Mouse (Mus musculus) CD4-positive helper T cell, adult 2 months (primary cell): Measurements from ENCODE around the gene Aldh16a1.
"Not testable (repeated sequence)": the region's sequence is repeated elsewhere in the genome, so short reads cannot be mapped to it uniquely, and the experiment has no call there.

ENCODE experiments used
- DNase-seq: peaks from one replicate; pipeline ENCODE4 v3.0.0-alpha.2; 2012; ENCODE audit warnings: low read depth, missing footprints, low spot score

Aldh16a1 gene

DNA sequence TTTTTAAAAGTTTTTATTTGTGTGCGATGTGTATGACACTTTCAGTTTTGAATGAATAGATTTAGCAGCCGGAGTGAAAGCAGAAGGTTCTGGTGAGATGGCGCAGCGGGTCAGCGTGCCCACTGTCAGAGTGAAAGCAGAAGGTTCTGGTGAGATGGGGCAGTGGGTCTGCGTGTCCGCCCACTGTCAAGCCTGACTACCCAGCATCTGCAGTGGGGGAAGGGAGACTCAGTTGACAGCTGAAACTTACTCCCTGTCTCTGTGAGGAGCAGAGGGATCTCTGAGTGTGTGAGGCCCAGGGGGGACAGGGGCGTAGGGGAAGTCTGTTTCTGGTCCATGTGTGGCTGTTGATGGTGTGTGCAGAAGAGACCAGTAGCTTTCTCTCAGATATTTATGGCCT lies 36.8 kb downstream of the Aldh16a1 start:
- DNase-seq = no peak

GRCm38 (mm10) chr7:45113476-45113875 lies 40.9 kb downstream of the Aldh16a1 start:
- no peak for DNase-seq

GRCm38 (mm10) chr7:45112529-45112928 lies 41.9 kb downstream of the Aldh16a1 start:
- DNase-seq = no peak

DNA sequence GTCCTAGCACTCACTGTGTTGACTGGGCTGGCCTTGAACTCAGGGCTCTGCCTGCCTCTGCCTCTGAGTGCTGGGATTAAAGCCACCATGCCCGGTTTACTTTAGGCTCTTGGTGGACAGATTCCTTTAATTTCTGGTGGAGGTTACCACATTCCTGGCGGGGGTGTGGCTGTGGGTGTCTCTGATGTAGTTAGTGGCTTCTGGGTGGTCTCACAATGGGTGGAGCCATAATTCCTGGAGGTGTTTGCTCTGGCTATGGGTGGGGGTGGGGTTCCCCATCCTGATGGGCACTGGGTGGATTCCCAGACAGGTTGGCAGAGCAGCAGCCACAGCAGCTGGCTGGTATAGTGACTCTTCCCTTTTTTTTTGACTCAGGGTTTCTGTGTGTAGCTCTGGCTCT lies 42.4 kb downstream of the Aldh16a1 start:
- no peak for DNase-seq

GRCm38 (mm10) chr7:45110089-45110488 lies 44.3 kb downstream of the Aldh16a1 start:
- not testable (repeated sequence) for DNase-seq

GRCm38 (mm10) chr7:45107052-45107645 lies 47.2 kb downstream of the Aldh16a1 start:
- DNase-seq = peak; percentile 33

- no peak for DNase-seq
These were observed 47.9 kb downstream of the Aldh16a1 start for GRCm38 (mm10) chr7:45106441-45106840.

DNA sequence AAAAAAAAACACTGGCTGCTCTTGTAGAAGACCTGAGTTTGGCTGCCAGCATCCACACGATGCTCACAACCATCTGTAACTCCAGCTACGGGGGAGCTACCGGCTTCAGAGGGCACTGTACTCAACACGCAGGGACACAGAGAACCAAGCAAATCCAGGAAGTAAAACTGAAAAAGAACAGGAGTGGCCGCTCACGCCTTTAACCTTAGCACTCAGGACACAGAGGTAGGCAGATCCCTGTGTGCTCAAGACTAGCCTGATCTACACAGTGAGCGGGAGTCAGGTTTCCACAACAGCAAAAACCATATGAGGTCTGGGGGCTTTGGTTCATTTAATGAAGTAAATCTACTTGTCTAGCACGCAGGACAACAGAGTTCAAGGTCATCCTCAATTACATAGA lies 48.9 kb downstream of the Aldh16a1 start:
- no peak for DNase-seq

GRCm38 (mm10) chr7:45104941-45105340 lies 49.4 kb downstream of the Aldh16a1 start:
- DNase-seq = no peak

DNA sequence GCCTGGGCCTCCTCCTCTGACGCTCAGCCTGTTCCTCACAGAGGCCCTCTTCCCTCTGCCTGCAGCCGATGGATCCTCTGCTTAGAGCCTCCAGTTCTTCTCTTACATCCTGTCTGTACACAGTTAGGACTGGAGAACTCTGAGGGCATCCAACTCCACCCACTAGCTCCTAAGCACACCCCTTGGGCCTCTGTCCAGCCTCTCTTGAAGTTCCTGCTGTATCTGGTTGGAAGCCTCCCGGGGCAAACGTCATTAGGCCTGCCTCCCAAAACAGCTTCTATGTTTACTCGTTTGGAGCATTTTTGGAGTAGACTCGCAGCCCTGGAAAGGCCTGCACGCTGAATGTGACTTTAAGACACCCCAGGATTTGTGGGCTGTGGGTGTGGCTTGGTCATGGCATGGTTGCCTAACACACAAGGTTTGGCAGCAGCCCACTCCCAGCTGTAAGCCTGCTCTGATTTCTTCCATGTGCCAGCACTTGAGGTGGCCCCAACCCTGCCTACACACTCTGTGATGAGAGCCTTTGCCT lies 50.7 kb downstream of the Aldh16a1 start, which contains the start of gene Fcgrt:
TSS of gene Fcgrt (minus strand) at position 200 of the 529 bp plus-strand sequence.
- DNase-seq = no peak

DNA sequence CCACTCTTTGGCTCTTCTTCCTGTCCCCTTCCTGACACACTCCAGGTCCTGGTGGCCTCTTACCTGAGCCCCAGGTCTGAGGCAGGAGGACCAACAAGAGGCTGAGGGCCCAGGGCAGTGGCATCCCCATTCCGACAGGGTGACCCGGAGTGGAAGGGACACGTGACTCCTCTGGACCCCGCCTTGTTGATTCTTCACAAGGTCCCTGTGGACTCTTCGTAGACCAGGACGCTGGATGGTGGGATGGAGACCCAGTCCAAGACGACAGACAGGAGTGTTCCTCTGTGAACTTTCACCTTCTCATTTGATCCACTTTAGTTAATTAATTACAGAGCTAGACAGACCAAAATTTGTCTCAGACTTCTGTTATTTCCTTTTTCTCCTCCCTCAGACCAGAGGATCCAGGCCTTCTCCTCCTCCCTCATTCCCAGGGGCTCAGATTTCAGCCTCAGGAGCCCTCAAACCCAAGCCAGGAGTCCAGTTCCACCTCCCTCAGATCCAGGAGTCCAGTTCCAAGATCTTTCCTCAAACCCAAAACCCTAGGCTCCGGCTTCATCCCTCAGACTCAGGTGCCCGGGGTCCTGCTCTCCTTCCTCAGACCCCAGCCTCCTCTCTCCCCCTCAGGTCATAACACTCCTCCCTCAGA lies 51.3 kb downstream of the Aldh16a1 start:
- DNase-seq = no peak

DNA sequence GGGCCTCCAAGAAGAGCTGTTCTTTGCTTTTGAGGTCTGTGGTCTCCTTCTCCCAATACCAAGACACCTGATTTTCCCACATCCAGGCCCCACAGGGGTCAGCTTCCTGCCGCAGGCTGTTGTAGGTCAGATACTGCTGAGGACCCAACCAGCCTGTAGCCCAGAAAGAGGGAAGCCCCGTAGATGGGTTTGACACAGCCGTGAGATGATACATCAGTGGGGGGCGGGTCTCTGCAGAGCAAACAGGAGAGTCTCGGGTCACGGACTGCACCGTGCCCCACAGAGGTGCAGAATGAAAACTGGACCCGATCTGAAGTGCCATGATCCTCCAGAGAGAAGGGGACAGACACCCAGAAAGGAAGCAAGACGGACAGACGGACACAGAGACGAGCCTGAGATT lies 51.9 kb downstream of the Aldh16a1 start:
- DNase-seq = no peak

- no peak for DNase-seq
These were observed 54.3 kb downstream of the Aldh16a1 start for GRCm38 (mm10) chr7:45100046-45100445.

DNA sequence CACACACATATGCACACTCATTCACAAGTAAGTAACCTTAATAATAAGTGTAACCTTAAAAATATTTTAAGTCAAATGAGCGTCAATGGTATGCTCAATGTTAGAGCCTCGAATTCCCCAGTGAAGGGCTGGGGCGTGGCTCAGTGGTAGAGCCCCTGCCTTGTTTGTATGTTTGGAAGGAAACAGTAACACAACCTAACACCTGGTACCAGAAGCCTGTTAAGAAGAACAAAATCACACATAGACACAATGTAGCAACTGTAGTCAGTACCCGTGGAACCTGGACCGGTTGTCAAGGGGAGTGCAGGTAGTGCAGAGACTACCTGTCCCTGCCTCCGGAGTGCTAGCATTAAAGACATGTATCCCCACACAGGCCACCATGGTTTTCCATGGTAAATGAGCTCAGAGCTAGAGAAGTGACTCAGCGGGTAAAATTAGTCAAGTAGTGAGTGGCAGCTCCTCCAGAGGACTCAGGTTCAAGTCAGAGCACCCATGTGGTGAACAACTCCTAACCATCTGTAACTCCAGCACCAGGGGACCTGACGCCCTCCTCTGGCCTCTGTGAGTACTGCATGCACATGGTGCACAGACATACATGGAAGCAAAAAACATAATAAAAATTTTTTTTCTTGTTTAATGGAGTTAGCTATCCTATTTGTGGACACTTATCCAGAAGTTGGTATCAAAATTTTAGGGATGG lies 55.7 kb downstream of the Aldh16a1 start:
- DNase-seq = no peak

DNA sequence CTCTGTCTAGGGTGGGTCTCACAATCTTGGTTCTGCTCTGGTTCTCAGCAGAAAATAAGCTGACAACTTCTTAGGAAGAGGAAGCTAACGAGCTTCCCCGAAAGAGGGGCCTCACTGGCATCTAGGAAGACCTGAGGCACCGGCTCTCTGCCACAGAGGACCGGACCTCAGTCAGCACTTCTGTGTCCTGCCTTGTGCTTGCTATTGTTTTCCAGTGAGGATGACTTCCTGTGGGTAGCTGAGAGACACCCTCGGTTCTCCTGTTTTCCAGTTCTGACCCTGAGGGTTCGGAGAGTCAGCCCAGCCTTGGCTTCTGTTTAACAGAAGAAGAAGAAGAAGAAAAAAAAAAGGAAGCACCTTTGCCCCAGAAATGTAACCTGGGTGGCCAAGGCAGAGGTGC lies 56.9 kb downstream of the Aldh16a1 start:
- DNase-seq = no peak

GRCm38 (mm10) chr7:45095965-45096364 lies 58.4 kb downstream of the Aldh16a1 start:
- not testable (repeated sequence) for DNase-seq

GRCm38 (mm10) chr7:45095367-45095766 lies 59.0 kb downstream of the Aldh16a1 start:
- DNase-seq = no peak

GRCm38 (mm10) chr7:45094121-45094520 lies 60.3 kb downstream of the Aldh16a1 start:
- no peak for DNase-seq

- peak; percentile 29 for DNase-seq
These were observed 60.9 kb downstream of the Aldh16a1 start for GRCm38 (mm10) chr7:45093516-45093905.

DNA sequence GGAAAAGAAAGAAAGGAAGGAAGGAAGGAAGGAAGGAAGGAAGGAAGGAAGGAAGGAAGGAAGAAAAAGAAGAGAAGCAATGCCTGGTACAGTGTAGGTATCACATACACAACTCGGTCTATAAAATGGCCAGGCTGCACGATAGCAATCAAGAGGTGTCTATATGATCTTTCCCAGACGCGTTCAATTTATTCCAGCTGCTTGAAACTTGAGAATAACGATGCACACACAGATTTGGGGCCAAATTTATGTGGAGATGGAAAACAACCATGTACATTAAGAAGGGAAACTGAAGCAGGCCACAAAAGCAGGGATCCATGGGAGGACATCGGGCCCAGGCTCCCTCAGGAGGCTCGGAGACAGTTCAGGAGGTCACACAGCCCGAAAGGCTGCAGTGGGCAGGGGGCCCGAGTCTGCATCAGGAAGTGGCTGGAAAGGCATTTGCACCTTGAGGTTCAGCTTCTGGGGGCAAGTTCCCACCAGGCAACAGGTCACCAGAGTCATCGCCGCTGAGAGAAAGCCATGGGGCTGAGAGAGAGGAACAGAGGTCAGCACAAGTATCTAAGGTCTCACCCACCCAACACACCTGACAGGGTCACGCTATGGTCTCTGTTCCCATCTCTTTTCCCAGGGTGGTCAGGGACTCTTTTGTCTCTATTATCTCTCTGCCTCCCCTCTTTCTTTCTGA lies 61.4 kb downstream of the Aldh16a1 start:
- no peak for DNase-seq

DNA sequence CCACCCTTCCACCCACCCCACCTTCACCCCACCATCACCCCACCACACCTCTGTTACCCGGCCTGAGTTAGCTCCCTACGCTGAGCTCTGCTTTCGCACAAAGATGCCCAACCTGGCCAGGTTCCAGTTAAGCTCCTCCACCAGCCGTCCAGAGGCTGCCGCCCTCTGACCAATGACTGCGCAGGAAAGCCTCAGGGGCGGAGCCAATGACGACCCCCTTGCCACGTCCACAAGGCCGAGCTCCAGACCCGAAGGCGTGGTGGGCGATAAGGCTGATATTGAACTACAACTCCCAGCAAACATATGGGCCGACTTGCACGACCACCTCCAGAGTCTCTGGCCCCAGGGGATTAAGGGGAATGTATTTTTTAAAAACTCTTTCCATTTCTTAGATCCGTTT lies 62.3 kb downstream of the Aldh16a1 start, which contains the start of gene Rcn3:
TSS of gene Rcn3 (minus strand) at position 174 of the 400 bp plus-strand sequence.
- no peak for DNase-seq
